Comparison of ENCODE assay signal across 9 mouse cellular contexts in the genomic region with DNA sequence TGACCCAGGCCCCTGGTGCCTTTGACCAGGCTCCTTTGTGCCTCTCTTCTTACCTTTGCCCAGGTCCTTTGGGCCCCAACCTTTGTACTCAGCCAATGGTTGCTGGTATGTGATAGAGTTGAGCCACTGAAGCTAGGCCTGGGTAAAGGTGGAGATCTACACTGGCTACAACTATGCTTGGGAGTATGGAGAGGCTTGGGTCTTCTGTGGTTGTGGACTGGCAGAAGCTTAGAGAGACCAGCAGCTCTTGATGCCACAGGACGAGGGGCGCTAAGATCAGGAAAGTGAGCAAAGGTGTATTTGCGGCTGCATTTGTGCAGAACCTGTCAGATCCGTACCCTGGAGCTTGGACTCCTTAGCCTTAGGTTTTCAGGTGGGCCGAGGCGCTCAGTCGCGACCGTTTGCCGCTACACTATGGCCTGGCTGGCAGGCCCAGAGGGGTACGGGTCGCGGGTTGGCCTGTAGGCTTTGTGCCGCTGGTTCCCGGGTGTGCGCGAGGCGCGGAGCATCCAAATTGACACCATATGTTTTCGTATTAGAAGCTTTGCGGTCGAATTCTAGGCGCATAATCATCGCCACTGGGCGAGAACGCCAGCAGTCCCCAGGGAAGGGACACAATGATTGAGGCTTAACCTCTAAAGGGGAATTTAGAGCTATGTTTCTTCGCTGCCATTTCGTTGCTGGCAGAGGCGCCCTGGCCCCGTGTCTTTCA. TPM values are rescaled to one million over a fixed set of nuclear protein-coding genes. Genes with fewer than 3 reads are reported as not detected.
DNase-seq lines count a peak whose midpoint lies in the region; ATAC-seq and TF ChIP-seq lines count a peak whose summit lies in the region.
"Had no signal": no experiment of that assay in that cellular context is flagged by ENCODE, and none has a peak within 500 bp of the region (broad histone marks: within the 10 kb centered on the region; RNA-seq: fewer than 3 reads in every experiment).

No protein-coding gene starts in this region.

- ATAC-seq in forebrain, postnatal 0 days: no peak
- peak; percentile 30; the same call in 1 of the 2 replicates for ATAC-seq in midbrain, embryonic 13.5 days

- no peaks in the 10 kb centered on the region for H3K4me1 ChIP-seq in forebrain, postnatal 0 days (ENCODE audit: insufficient read depth)
- H3K4me1 ChIP-seq in midbrain, embryonic 13.5 days (replicated peaks): peaks cover 18% of the 10 kb centered on the region

- peaks cover 29% of the 10 kb centered on the region for H3K27me3 ChIP-seq in forebrain, postnatal 0 days (ENCODE audit: insufficient read depth, low read length)
- H3K27me3 ChIP-seq in midbrain, embryonic 13.5 days: peaks cover 93% of the 10 kb centered on the region

- no peaks in the 10 kb centered on the region for H3K36me3 ChIP-seq in forebrain, postnatal 0 days (ENCODE audit: insufficient read depth)
- no peaks in the 10 kb centered on the region for H3K36me3 ChIP-seq in midbrain, embryonic 13.5 days
- H3K36me3 ChIP-seq: heart, embryonic 13.5 days had no signal

- H3K9me3 ChIP-seq in forebrain, postnatal 0 days (ENCODE audit: low read length): no peaks in the 10 kb centered on the region
- no peaks in the 10 kb centered on the region for H3K9me3 ChIP-seq in midbrain, embryonic 13.5 days
- H3K9me3 ChIP-seq: heart, embryonic 13.5 days had no signal

- peak overlapping the region; percentile 72 for H3K4me2 ChIP-seq in forebrain, postnatal 0 days (ENCODE audit: low read depth)
- H3K4me2 ChIP-seq in midbrain, embryonic 13.5 days (replicated peaks): peak overlapping the region; percentile 44

- 10% methylated on average over 30 of the region's 30 CpGs for WGBS in forebrain, postnatal 0 days
- WGBS in midbrain, embryonic 13.5 days: 1% methylated on average over 30 of the region's 30 CpGs

- H3K9ac ChIP-seq in forebrain, postnatal 0 days: no peak overlapping the region
- H3K9ac ChIP-seq in midbrain, embryonic 13.5 days (replicated peaks): peak overlapping the region; percentile 47
- H3K9ac ChIP-seq: heart, embryonic 13.5 days had no signal

- H3K27ac ChIP-seq in forebrain, postnatal 0 days (ENCODE audit: low read depth, low read length): peak overlapping the region; percentile 23; the same call in 1 of the 2 replicates
- peak overlapping the region; percentile 52 for H3K27ac ChIP-seq in midbrain, embryonic 13.5 days
- H3K27ac ChIP-seq: heart, embryonic 13.5 days; macrophage had no signal

- intact Hi-C loops in gastrocnemius, postnatal 14 days (cut with DNase I; ENCODE audit: low total_unique reads): no loop called here

- TF ChIP-seq CTCF in forebrain, postnatal 0 days (IDR thresholded peaks at IDR 0.05; ENCODE audit: low read depth): no peak

- peak; percentile 47 for DNase-seq in ZHBTc4 (ENCODE audit: low read depth, low spot score)
- peak; percentile 82 to 86 for DNase-seq in cerebellum, postnatal 10 days
- no peak for DNase-seq in forebrain, postnatal 0 days
- no peak for DNase-seq in adrenal gland, postnatal 14 days
- no peak for DNase-seq in spleen, adult 12 weeks (ENCODE audit: low spot score)
- DNase-seq in gastrocnemius, postnatal 14 days: no peak

- peak overlapping the region; percentile 20 for H3K4me3 ChIP-seq in forebrain, postnatal 0 days (ENCODE audit: low read depth, low read length)
- H3K4me3 ChIP-seq in midbrain, embryonic 13.5 days (replicated peaks): peak overlapping the region; percentile 25

RNA-seq across cellular contexts. Expression of gene Pax6, which starts 12.5 kb away (rescaled TPM):
- total RNA-seq in forebrain, postnatal 0 days (2014; rRNA removed): 19.0 and 32.9 TPM in 2 replicates
- polyA plus RNA-seq in forebrain, postnatal 0 days (2015; fragmentation: Nextera tagmentation; extraction: Ambion mirVana): 14.6 and 19.0 TPM in 2 replicates
- polyA plus RNA-seq in midbrain, embryonic 13.5 days (2015; fragmentation: Nextera tagmentation; extraction: Ambion mirVana): 39.9 and 40.9 TPM in 2 replicates
- total RNA-seq in adrenal gland, postnatal 14 days (2021): 0.83 TPM in 1 of 2 replicates, not detected in the other
- total RNA-seq in gastrocnemius, postnatal 14 days (2021): under 1 TPM in 1 of 2 experiments, not detected in 1; 0.35 TPM
- polyA plus RNA-seq: macrophage had no signal

Comparison
In these comparisons a context has a peak if more than half of its experiments do, and no peak if none do; other contexts are left out.
1. DNase-seq: peak in ZHBTc4 (single experiment) and cerebellum, postnatal 10 days (2 of 2); none in forebrain, postnatal 0 days (single experiment), adrenal gland, postnatal 14 days (single experiment), spleen, adult 12 weeks (single experiment) and gastrocnemius, postnatal 14 days (single experiment).
2. RNA of gene Pax6, which starts 12.5 kb away (total RNA-seq): 19.0 to 32.9 TPM in forebrain, postnatal 0 days; 0.35 TPM in gastrocnemius, postnatal 14 days and 0.83 TPM in adrenal gland, postnatal 14 days; every median in the first group is over 10 times any median in the second.